Comparison of ENCODE assay signal across 9 mouse cellular contexts in the genomic region with DNA sequence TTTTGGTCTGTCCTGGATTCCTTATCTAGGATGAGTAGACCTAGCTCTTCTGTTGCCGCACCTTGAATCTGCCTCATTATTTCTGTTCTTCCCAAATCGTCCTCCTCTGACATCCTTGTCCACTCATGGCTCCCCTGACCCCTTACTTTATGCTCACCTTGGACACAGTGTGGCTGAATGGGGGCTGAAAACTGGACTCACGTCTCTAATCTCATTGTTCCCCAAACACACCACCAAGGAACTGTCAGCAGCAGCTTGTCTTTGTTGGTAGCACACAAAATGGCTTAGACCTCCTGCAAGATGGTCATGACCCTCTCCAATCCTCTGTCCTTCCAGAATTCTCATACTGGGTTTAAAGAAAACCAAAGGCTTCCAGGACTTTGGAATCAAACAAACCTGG. TPM values are rescaled to one million over a fixed set of nuclear protein-coding genes. Genes with fewer than 3 reads are reported as not detected.
DNase-seq lines count a peak whose midpoint lies in the region; ATAC-seq and TF ChIP-seq lines count a peak whose summit lies in the region.
"Had no signal": no experiment of that assay in that cellular context is flagged by ENCODE, and none has a peak within 500 bp of the region (broad histone marks: within the 10 kb centered on the region; RNA-seq: fewer than 3 reads in every experiment).

No protein-coding gene starts in this region.

- no peak for DNase-seq in lung, embryonic 14.5 days
- no peak for DNase-seq in lung, postnatal 25 days (ENCODE audit: low spot score)
- DNase-seq in heart, postnatal 0 days (ENCODE audit: low spot score): no peak
- DNase-seq in liver, embryonic 11.5 days (ENCODE audit: low spot score): no peak
- DNase-seq in B cell, adult 2 months: no peak
- DNase-seq: retina, postnatal 1 day had no signal

- WGBS in lung, embryonic 14.5 days: 63% methylated on average over 3 of the region's 3 CpGs
- 76% methylated on average over 3 of the region's 3 CpGs for WGBS in heart, postnatal 0 days
- 79% methylated on average over 3 of the region's 3 CpGs for WGBS in liver, embryonic 11.5 days
- WGBS in stomach, embryonic 15.5 days: 80% methylated on average over 3 of the region's 3 CpGs

- H3K27ac ChIP-seq in lung, embryonic 14.5 days (ENCODE audit: low read depth): peak overlapping the region; percentile 96
- peak overlapping the region; percentile 92 for H3K27ac ChIP-seq in heart, postnatal 0 days (ENCODE audit: low read depth)
- peak overlapping the region; percentile 88; the same call in 1 of the 2 replicates for H3K27ac ChIP-seq in liver, embryonic 11.5 days (ENCODE audit: low read depth, low read length)
- peak overlapping the region; percentile 96 for H3K27ac ChIP-seq in stomach, embryonic 15.5 days

- no peak overlapping the region for H3K4me2 ChIP-seq in lung, embryonic 14.5 days
- H3K4me2 ChIP-seq in heart, postnatal 0 days (ENCODE audit: low read depth, low read length): no peak overlapping the region
- H3K4me2 ChIP-seq in liver, embryonic 11.5 days: no peak overlapping the region
- H3K4me2 ChIP-seq in stomach, embryonic 15.5 days: no peak overlapping the region

- no peaks in the 10 kb centered on the region for H3K9me3 ChIP-seq in lung, embryonic 14.5 days (ENCODE audit: low read depth, low read length)
- H3K9me3 ChIP-seq in heart, postnatal 0 days (replicated peaks; ENCODE audit: control insufficient read depth, low read length): no peaks in the 10 kb centered on the region
- no peaks in the 10 kb centered on the region for H3K9me3 ChIP-seq in liver, embryonic 11.5 days (ENCODE audit: control insufficient read depth, low read length)
- H3K9me3 ChIP-seq in stomach, embryonic 15.5 days: no peaks in the 10 kb centered on the region

- TF ChIP-seq EP300 in heart, postnatal 0 days (IDR thresholded peaks at IDR 0.05; ENCODE audit: low read depth): no peak

- no peak overlapping the region for H3K9ac ChIP-seq in lung, embryonic 14.5 days
- no peak overlapping the region for H3K9ac ChIP-seq in heart, postnatal 0 days (replicated peaks; ENCODE audit: low read depth, low read length)
- H3K9ac ChIP-seq in liver, embryonic 11.5 days (ENCODE audit: low read depth, low read length): no peak overlapping the region
- H3K9ac ChIP-seq in stomach, embryonic 15.5 days: no peak overlapping the region

- H3K4me3 ChIP-seq in lung, embryonic 14.5 days (ENCODE audit: low read depth, low read length): no peak overlapping the region
- no peak overlapping the region for H3K4me3 ChIP-seq in heart, postnatal 0 days (ENCODE audit: low read depth, low read length)
- H3K4me3 ChIP-seq in liver, embryonic 11.5 days (ENCODE audit: low read depth, low read length): no peak overlapping the region
- no peak overlapping the region for H3K4me3 ChIP-seq in stomach, embryonic 15.5 days (replicated peaks)

- no peak for TF ChIP-seq CTCF in lung, embryonic 14.5 days (IDR thresholded peaks at IDR 0.05; ENCODE audit: low read depth)
- no peak for TF ChIP-seq CTCF in heart, postnatal 0 days (IDR thresholded peaks at IDR 0.05; ENCODE audit: low read depth)

- peaks cover 17% of the 10 kb centered on the region for H3K4me1 ChIP-seq in lung, embryonic 14.5 days (ENCODE audit: insufficient read depth)
- H3K4me1 ChIP-seq in heart, postnatal 0 days (ENCODE audit: control insufficient read depth, insufficient read depth): peaks cover 26% of the 10 kb centered on the region
- peaks cover 28% of the 10 kb centered on the region for H3K4me1 ChIP-seq in liver, embryonic 11.5 days (replicated peaks; ENCODE audit: control insufficient read depth, insufficient read depth, low read length)
- H3K4me1 ChIP-seq in stomach, embryonic 15.5 days: peaks cover 33% of the 10 kb centered on the region

- no peak for ATAC-seq in lung, embryonic 14.5 days (ENCODE audit: insufficient read depth)
- ATAC-seq in heart, postnatal 0 days (ENCODE audit: insufficient read depth, low read depth): no peak
- ATAC-seq in liver, embryonic 11.5 days (replicated peaks; ENCODE audit: low FRiP score): no peak
- ATAC-seq in stomach, embryonic 15.5 days (ENCODE audit: insufficient read depth, low FRiP score, low read depth): no peak
- no peak for ATAC-seq in megakaryocyte-erythroid progenitor cell, adult 5-6 weeks (replicated peaks; ENCODE audit: low FRiP score, low TSS enrichment, poor library complexity, severe bottlenecking)

- no peaks in the 10 kb centered on the region for H3K36me3 ChIP-seq in lung, embryonic 14.5 days (ENCODE audit: insufficient read depth)
- H3K36me3 ChIP-seq in heart, postnatal 0 days (replicated peaks; ENCODE audit: control insufficient read depth, insufficient read depth, low read length): no peaks in the 10 kb centered on the region
- H3K36me3 ChIP-seq in liver, embryonic 11.5 days (ENCODE audit: control insufficient read depth, insufficient read depth, low read length): no peaks in the 10 kb centered on the region
- H3K36me3 ChIP-seq in stomach, embryonic 15.5 days: no peaks in the 10 kb centered on the region

- H3K27me3 ChIP-seq in lung, embryonic 14.5 days (ENCODE audit: insufficient read depth, low read length): no peaks in the 10 kb centered on the region
- no peaks in the 10 kb centered on the region for H3K27me3 ChIP-seq in heart, postnatal 0 days (ENCODE audit: control insufficient read depth, insufficient read depth, low read length)
- H3K27me3 ChIP-seq in liver, embryonic 11.5 days (replicated peaks; ENCODE audit: control insufficient read depth, insufficient read depth, low read length): no peaks in the 10 kb centered on the region
- H3K27me3 ChIP-seq in stomach, embryonic 15.5 days (replicated peaks): no peaks in the 10 kb centered on the region
- H3K27me3 ChIP-seq: Patski had no signal

RNA-seq across cellular contexts. Expression of a gene that starts 7.8 kb away (rescaled TPM):
- 82.5 and 92.4 TPM in 2 replicates for polyA plus RNA-seq in lung, embryonic 14.5 days (2014; fragmentation: Nextera tagmentation; extraction: Ambion mirVana)
- 82.2 and 98.0 TPM in 2 replicates for total RNA-seq in heart, postnatal 0 days (2014; rRNA removed; ENCODE audit: low replicate concordance)
- polyA plus RNA-seq in heart, postnatal 0 days (2015; fragmentation: Nextera tagmentation; extraction: Ambion mirVana): 55.5 and 58.1 TPM in 2 replicates
- 62.5 and 71.6 TPM in 2 replicates for polyA plus RNA-seq in liver, embryonic 11.5 days (2014; fragmentation: Nextera tagmentation; extraction: Ambion mirVana)
- polyA plus RNA-seq in stomach, embryonic 15.5 days (2015; fragmentation: Nextera tagmentation; extraction: Ambion mirVana): 58.6 and 62.3 TPM in 2 replicates
- 153 and 188 TPM in 2 replicates for total RNA-seq in megakaryocyte-erythroid progenitor cell, adult 5-6 weeks (2014; fragmentation: Nextera tagmentation)
- 438 and 492 TPM in 2 replicates for total RNA-seq in megakaryocyte-erythroid progenitor cell, adult 5-6 weeks (2017)

RNA-seq across cellular contexts. Expression of a gene that starts 20.2 kb away (rescaled TPM):
- polyA plus RNA-seq in lung, embryonic 14.5 days (2014; fragmentation: Nextera tagmentation; extraction: Ambion mirVana): 0.31 and 0.49 TPM in 2 replicates
- total RNA-seq in heart, postnatal 0 days (2014; rRNA removed; ENCODE audit: low replicate concordance): not detected in 2 replicates
- 0.12 TPM in 1 of 2 replicates, not detected in the other for polyA plus RNA-seq in heart, postnatal 0 days (2015; fragmentation: Nextera tagmentation; extraction: Ambion mirVana)
- 2.6 and 3.2 TPM in 2 replicates for polyA plus RNA-seq in liver, embryonic 11.5 days (2014; fragmentation: Nextera tagmentation; extraction: Ambion mirVana)
- 4.6 and 5.0 TPM in 2 replicates for polyA plus RNA-seq in stomach, embryonic 15.5 days (2015; fragmentation: Nextera tagmentation; extraction: Ambion mirVana)
- total RNA-seq in megakaryocyte-erythroid progenitor cell, adult 5-6 weeks (2014; fragmentation: Nextera tagmentation): not detected in 2 replicates
- 4.3 TPM in 1 of 2 replicates, not detected in the other for total RNA-seq in megakaryocyte-erythroid progenitor cell, adult 5-6 weeks (2017)
- polyA plus RNA-seq: Patski had no signal

RNA-seq across cellular contexts. Expression of a gene that starts 38.4 kb away (rescaled TPM):
- polyA plus RNA-seq in lung, embryonic 14.5 days (2014; fragmentation: Nextera tagmentation; extraction: Ambion mirVana): 13.6 TPM in 2 replicates
- total RNA-seq in heart, postnatal 0 days (2014; rRNA removed; ENCODE audit: low replicate concordance): 2.6 and 6.0 TPM in 2 replicates
- polyA plus RNA-seq in heart, postnatal 0 days (2015; fragmentation: Nextera tagmentation; extraction: Ambion mirVana): 2.2 and 2.7 TPM in 2 replicates
- polyA plus RNA-seq in liver, embryonic 11.5 days (2014; fragmentation: Nextera tagmentation; extraction: Ambion mirVana): 6.0 and 7.4 TPM in 2 replicates
- 9.9 and 11.8 TPM in 2 replicates for polyA plus RNA-seq in stomach, embryonic 15.5 days (2015; fragmentation: Nextera tagmentation; extraction: Ambion mirVana)
- total RNA-seq in megakaryocyte-erythroid progenitor cell, adult 5-6 weeks (2014; fragmentation: Nextera tagmentation): 8.6 and 16.5 TPM in 2 replicates
- total RNA-seq in megakaryocyte-erythroid progenitor cell, adult 5-6 weeks (2017): 0.95 and 8.6 TPM in 2 replicates

RNA-seq across cellular contexts. Expression of a gene that starts 43.8 kb away (rescaled TPM):
- 58.5 and 70.6 TPM in 2 replicates for polyA plus RNA-seq in lung, embryonic 14.5 days (2014; fragmentation: Nextera tagmentation; extraction: Ambion mirVana)
- total RNA-seq in heart, postnatal 0 days (2014; rRNA removed; ENCODE audit: low replicate concordance): 21.4 and 22.9 TPM in 2 replicates
- polyA plus RNA-seq in heart, postnatal 0 days (2015; fragmentation: Nextera tagmentation; extraction: Ambion mirVana): 20.6 and 25.3 TPM in 2 replicates
- 114 and 125 TPM in 2 replicates for polyA plus RNA-seq in liver, embryonic 11.5 days (2014; fragmentation: Nextera tagmentation; extraction: Ambion mirVana)
- polyA plus RNA-seq in stomach, embryonic 15.5 days (2015; fragmentation: Nextera tagmentation; extraction: Ambion mirVana): 55.6 and 60.1 TPM in 2 replicates
- 92.2 and 114 TPM in 2 replicates for total RNA-seq in megakaryocyte-erythroid progenitor cell, adult 5-6 weeks (2014; fragmentation: Nextera tagmentation)
- 108 and 125 TPM in 2 replicates for total RNA-seq in megakaryocyte-erythroid progenitor cell, adult 5-6 weeks (2017)

RNA-seq across cellular contexts. Expression of a gene that starts 48.4 kb away (rescaled TPM):
- 97.9 and 101 TPM in 2 replicates for polyA plus RNA-seq in lung, embryonic 14.5 days (2014; fragmentation: Nextera tagmentation; extraction: Ambion mirVana)
- total RNA-seq in heart, postnatal 0 days (2014; rRNA removed; ENCODE audit: low replicate concordance): 41.9 and 48.7 TPM in 2 replicates
- polyA plus RNA-seq in heart, postnatal 0 days (2015; fragmentation: Nextera tagmentation; extraction: Ambion mirVana): 54.1 and 59.1 TPM in 2 replicates
- polyA plus RNA-seq in liver, embryonic 11.5 days (2014; fragmentation: Nextera tagmentation; extraction: Ambion mirVana): 60.0 and 63.8 TPM in 2 replicates
- 102 and 115 TPM in 2 replicates for polyA plus RNA-seq in stomach, embryonic 15.5 days (2015; fragmentation: Nextera tagmentation; extraction: Ambion mirVana)
- 23.6 and 45.9 TPM in 2 replicates for total RNA-seq in megakaryocyte-erythroid progenitor cell, adult 5-6 weeks (2014; fragmentation: Nextera tagmentation)
- total RNA-seq in megakaryocyte-erythroid progenitor cell, adult 5-6 weeks (2017): 43.0 and 51.1 TPM in 2 replicates
